Mouse (Mus musculus): Measurements from ENCODE around the gene Arih1. TPM values are rescaled to one million over a fixed set of nuclear protein-coding genes. Genes with fewer than 3 reads are reported as not detected.

The Arih1 gene
- 58.2 and 63.4 TPM in 2 replicates for polyA plus RNA-seq (2012; rRNA removed)

DNA sequence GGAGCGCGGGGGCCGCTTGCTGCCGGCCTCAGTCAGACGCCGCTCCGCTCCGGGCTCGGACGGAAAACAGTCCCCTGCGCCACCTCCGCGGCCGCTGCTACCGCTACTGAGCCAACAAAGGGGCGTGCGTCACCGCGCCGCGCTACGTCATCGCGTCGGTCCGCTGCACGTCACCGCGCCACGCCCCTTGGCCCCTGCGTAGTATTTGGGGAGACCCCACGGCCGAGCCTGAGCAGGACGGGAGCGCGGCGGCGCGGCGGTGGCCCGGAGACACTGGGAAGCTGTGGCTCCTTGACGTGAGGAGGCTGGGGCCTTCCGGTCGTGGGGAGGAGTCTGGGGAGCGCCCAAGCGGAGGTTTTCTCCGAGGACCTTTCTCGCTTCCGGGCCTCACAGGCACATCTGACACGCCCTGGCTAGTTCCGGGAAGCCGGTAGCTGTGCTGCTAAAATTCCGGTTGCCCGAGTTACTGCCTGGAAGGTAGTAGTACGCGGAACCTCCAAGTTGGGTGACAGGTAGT lies at the start of gene Arih1:
TSS of gene Arih1 (minus strand) at position 70 of the 517 bp plus-strand sequence.

DNA sequence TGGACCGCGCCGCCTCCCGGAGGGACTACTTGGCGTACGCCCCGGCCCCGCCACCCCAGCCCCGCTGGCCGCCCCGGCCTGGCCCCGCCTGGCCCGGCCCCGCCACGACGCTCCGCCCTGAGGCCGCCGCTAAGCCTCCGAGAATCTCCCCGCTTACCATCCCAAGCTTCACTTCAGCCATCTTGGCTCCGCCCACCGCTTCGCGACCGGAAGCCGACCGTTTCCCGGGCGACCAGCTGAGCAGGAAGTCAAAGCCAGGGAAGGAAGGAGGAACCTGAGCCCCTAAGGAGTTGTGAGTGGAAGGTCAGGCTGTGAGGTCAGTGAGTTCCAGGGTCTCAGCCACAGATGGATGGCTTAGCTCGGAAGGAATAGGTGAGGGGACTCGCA lies 133.2 kb downstream of the Arih1 start, which contains the start of gene Bbs4:
TSS of gene Bbs4 (minus strand) at position 256 of the 387 bp plus-strand sequence.

Other genes with a start within 250 kb of the Arih1 start
- 17.5 and 23.4 TPM in 2 replicates for gene Adpgk, start 195.1 kb downstream of the Arih1 start, polyA plus RNA-seq (2012; rRNA removed)
- 22.3 and 24.4 TPM in 2 replicates for gene Bbs4, start 133.1 kb downstream of the Arih1 start, polyA plus RNA-seq (2012; rRNA removed)
- gene Hexa, start 52.9 kb upstream of the Arih1 start, polyA plus RNA-seq (2012; rRNA removed) = 43.7 and 51.0 TPM in 2 replicates
- gene Tmem202, start 53.2 kb upstream of the Arih1 start, polyA plus RNA-seq (2012; rRNA removed) = 0.30 and 0.44 TPM in 2 replicates
- 18.2 and 20.7 TPM in 2 replicates for gene Celf6, start 91.3 kb upstream of the Arih1 start, polyA plus RNA-seq (2012; rRNA removed)
- 205 and 235 TPM in 2 replicates for gene Parp6, start 130.7 kb upstream of the Arih1 start, polyA plus RNA-seq (2012; rRNA removed)
- gene Pkm, start 169.8 kb upstream of the Arih1 start, polyA plus RNA-seq (2012; rRNA removed) = 1,122 and 1,323 TPM in 2 replicates
- gene Gramd2, start 193.5 kb upstream of the Arih1 start, polyA plus RNA-seq (2012; rRNA removed) = 6.5 and 8.2 TPM in 2 replicates

Measured in central nervous system, embryonic 14 days (tissue).